Mouse (Mus musculus): ENCODE results near the gene Irf2bpl. TPM values are rescaled to one million over a fixed set of nuclear protein-coding genes. Genes with fewer than 3 reads are reported as not detected.

Gene Irf2bpl
- polyA plus RNA-seq, 1 experiment = 12.4 TPM

- WGBS = under 1% methylated on average over 47 of the region's 47 CpGs
- no peak for DNase-seq (ENCODE audit: low read depth, low spot score)
Observed at GRCm38 (mm10) chr12:86888130-86889069, 3.8 kb upstream of the Irf2bpl start.

GRCm38 (mm10) chr12:86887381-86888129, 3.0 kb upstream of the Irf2bpl start:
- WGBS = 30% methylated on average over 14 of the region's 14 CpGs
- no peak for DNase-seq (ENCODE audit: low read depth, low spot score)

GRCm38 (mm10) chr12:86886446-86886965, 1.9 kb upstream of the Irf2bpl start:
- 75% methylated on average over 7 of the region's 7 CpGs for WGBS
- DNase-seq (ENCODE audit: low read depth, low spot score) = no peak

- 48% methylated on average over 5 of the region's 5 CpGs for WGBS
- DNase-seq (ENCODE audit: low read depth, low spot score) = no peak
Observed at GRCm38 (mm10) chr12:86885746-86886145, 1.1 kb upstream of the Irf2bpl start.

- 19% methylated on average over 6 of the region's 6 CpGs for WGBS
Observed at GRCm38 (mm10) chr12:86885336-86885735, 738 bp upstream of the Irf2bpl start.

GRCm38 (mm10) chr12:86883280-86884196, 1.1 kb downstream of the Irf2bpl start:
- WGBS = under 1% methylated on average over 76 of the region's 84 CpGs
- DNase-seq (ENCODE audit: low read depth, low spot score) = no peak

More at GRCm38 (mm10) chr12:86885336-86885735, 738 bp upstream of the Irf2bpl start:
- DNase-seq (ENCODE audit: low read depth, low spot score) = no peak

GRCm38 (mm10) chr12:86883019-86883279, 1.6 kb downstream of the Irf2bpl start:
- DNase-seq (ENCODE audit: low read depth, low spot score) = no peak
- under 1% methylated on average over 24 of the region's 24 CpGs for WGBS

GRCm38 (mm10) chr12:86882279-86883018, 2.1 kb downstream of the Irf2bpl start:
- 2% methylated on average over 59 of the region's 59 CpGs for WGBS
- DNase-seq (ENCODE audit: low read depth, low spot score) = no peak

GRCm38 (mm10) chr12:86881809-86882278, 2.8 kb downstream of the Irf2bpl start:
- 49% methylated on average over 33 of the region's 33 CpGs for WGBS
- DNase-seq (ENCODE audit: low read depth, low spot score) = no peak

- 73% methylated on average over 3 of the region's 3 CpGs for WGBS
- no peak for DNase-seq (ENCODE audit: low read depth, low spot score)
Observed at GRCm38 (mm10) chr12:86880090-86880723, 4.4 kb downstream of the Irf2bpl start.

- no peak for DNase-seq (ENCODE audit: low read depth, low spot score)
- 28% methylated on average over 6 of the region's 6 CpGs for WGBS
Observed at GRCm38 (mm10) chr12:86879446-86880085, 5.0 kb downstream of the Irf2bpl start.

GRCm38 (mm10) chr12:86878426-86879353, 5.9 kb downstream of the Irf2bpl start:
- 17% methylated on average over 16 of the region's 16 CpGs for WGBS

GRCm38 (mm10) chr12:86876981-86877380, 7.6 kb downstream of the Irf2bpl start:
- no peak for DNase-seq (ENCODE audit: low read depth, low spot score)
- 90% methylated on average over 4 of the region's 4 CpGs for WGBS

More at GRCm38 (mm10) chr12:86878426-86879353, 5.9 kb downstream of the Irf2bpl start:
- DNase-seq (ENCODE audit: low read depth, low spot score) = no peak

- no peak for DNase-seq (ENCODE audit: low read depth, low spot score)
- 81% methylated on average over 5 of the region's 5 CpGs for WGBS
Observed at GRCm38 (mm10) chr12:86876116-86876515, 8.5 kb downstream of the Irf2bpl start.

- DNase-seq (ENCODE audit: low read depth, low spot score) = no peak
- 37% methylated on average over 9 of the region's 9 CpGs for WGBS
Observed at GRCm38 (mm10) chr12:86872335-86873040, 12.1 kb downstream of the Irf2bpl start.

GRCm38 (mm10) chr12:86871666-86872334, 12.8 kb downstream of the Irf2bpl start:
- DNase-seq (ENCODE audit: low read depth, low spot score) = no peak
- WGBS = 49% methylated on average over 4 of the region's 4 CpGs

All from large intestine, adult 2 months (tissue).